Mouse (Mus musculus): ENCODE measurements around the gene Amer3.

DNA sequence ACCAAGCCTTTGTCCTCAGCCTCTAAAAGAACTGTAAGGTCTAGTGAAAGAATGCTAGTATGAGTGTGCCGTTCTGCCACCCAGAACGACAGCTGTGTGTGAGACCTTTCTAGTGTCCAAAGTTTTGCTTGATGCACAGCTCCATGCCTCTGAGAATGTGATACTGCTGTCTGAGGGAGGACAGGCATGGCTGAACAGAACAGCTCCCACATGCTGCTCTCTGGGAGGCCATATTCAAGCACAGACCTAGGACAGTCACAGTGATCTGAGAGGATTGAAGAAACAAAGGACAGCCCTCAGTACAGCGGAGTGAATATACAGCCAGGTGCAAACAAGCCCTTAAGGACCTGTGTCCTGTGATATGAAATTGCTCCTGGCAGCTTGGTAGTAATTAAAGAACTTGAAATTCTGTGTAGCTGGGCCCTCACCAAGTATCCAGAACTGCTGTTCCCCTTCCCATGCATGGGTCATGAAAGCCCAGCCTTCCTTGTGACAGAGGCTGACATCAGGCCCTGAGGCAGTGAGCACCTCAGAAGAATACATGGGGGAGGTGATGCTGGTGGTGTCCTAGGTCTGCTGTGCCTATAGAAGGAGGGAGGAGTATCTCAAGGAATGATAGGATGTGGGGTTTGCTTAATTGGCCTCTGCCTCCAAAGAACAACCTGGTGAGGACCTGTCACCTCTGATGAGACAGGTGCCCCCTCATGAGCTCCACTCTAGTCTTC is 22.0 kb downstream of the Amer3 start:
- TF ChIP-seq CTCF (IDR thresholded peaks at IDR 0.05; ENCODE audit: borderline replicate concordance, insufficient read depth, low read length) = no peak
- TF ChIP-seq POLR2A (IDR thresholded peaks at IDR 0.05; ENCODE audit: low read depth, low read length) = no peak

Data from embryonic fibroblast, embryonic 13.5 days (primary cell).